Mouse (Mus musculus) megakaryocyte, embryonic 14.5 days (primary cell): ENCODE measurements around the gene Cdc26.

Experiments
- FLI1 ChIP-seq: IDR thresholded peaks from 2 replicates; pipeline ENCODE4 v1.6.1; 2012; ENCODE audit warnings: low read length, inconsistent platforms, mixed read lengths
- GATA1 ChIP-seq: IDR thresholded peaks from 3 replicates; pipeline ENCODE4 v1.6.1; 2012; ENCODE audit warnings: mixed read lengths, low read length, inconsistent platforms, borderline replicate concordance

- TF ChIP-seq GATA1 = no peak
- TF ChIP-seq FLI1 = no peak
Measured at GRCm38 (mm10) chr4:62391892-62392291, 16.6 kb downstream of the Cdc26 start.
